Mouse (Mus musculus) heart, postnatal 0 days (tissue): ENCODE data around the gene Gtf2b.

Source experiments
- CTCF ChIP-seq: IDR thresholded peaks from 2 replicates; pipeline ENCODE4 v1.5.1; 2016; ENCODE audit warnings: antibody characterized with exemption, control low read depth, low read depth
- EP300 ChIP-seq: IDR thresholded peaks from 2 replicates; pipeline ENCODE4 v1.6.1; 2016; ENCODE audit warnings: antibody characterized with exemption, low read depth

DNA sequence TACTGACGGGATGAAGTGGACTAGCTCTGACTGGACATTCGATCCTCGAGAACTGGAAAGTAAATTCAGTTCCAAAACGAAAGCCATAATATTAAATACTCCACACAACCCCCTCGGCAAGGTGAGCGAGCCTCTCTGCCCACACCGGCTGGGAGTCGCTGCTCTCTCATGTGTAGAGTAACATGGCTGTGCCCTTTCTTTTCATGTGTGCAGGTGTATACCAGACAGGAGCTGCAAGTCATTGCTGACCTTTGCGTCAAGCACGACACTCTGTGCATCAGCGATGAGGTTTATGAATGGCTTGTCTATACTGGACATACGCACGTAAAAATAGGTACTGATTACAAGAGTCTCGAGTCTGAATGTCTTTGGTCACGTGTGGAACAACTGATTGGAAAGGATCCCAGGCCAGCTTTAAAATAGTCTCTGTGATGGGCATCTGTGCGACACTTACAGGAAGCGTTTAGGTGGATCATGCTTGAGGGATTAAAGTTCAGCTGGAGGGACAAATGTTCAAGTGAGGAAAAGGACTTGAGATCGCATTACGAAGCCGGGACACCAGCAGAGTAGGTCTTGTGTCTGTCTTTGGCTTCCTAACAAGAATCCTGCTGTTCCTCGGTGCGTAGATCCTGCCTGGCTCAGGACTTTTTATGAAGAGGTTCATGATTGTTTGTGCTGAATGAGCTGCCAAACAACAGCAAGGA, 38.7 kb upstream of the Gtf2b start:
- TF ChIP-seq CTCF = no peak
- TF ChIP-seq EP300 = no peak
